Mouse (Mus musculus) embryonic fibroblast, embryonic 13.5 days (primary cell): ENCODE measurements around the gene Hikeshi. TPM values are rescaled to one million over a fixed set of nuclear protein-coding genes. Genes with fewer than 3 reads are reported as not detected.
A peak's percentile ranks its signal among the peaks of the same experiment; 100 is the strongest.

ENCODE experiments used
- H3K27ac ChIP-seq: 2 replicates; pipeline ENCODE4 v1.5.1; 2012; ENCODE audit warnings: low read length, control low read depth, inconsistent platforms; ENCODE audit not compliant: insufficient read depth
- H3K4me1 ChIP-seq: 2 replicates; pipeline ENCODE4 v1.6.1; 2011; ENCODE audit warnings: low read length; ENCODE audit not compliant: control insufficient read depth, insufficient read depth
- H3K4me3 ChIP-seq: 2 replicates; pipeline ENCODE4 v1.5.1; 2011; ENCODE audit warnings: mild to moderate bottlenecking, control low read depth, low read length; ENCODE audit not compliant: insufficient read depth
- CTCF ChIP-seq: IDR thresholded peaks from 2 replicates; pipeline ENCODE4 v1.5.1; 2011; ENCODE audit warnings: mild to moderate bottlenecking, control low read depth, low read length, moderate library complexity, borderline replicate concordance; ENCODE audit not compliant: insufficient read depth
- POLR2A ChIP-seq: IDR thresholded peaks from 2 replicates; pipeline ENCODE4 v1.6.1; 2011; ENCODE audit warnings: low read depth, mild to moderate bottlenecking, control low read depth, low read length, moderate library complexity
- polyA plus RNA-seq: library from polyadenylated mRNA; stranded (reverse); fragments of >200 nt; gene quantifications from 2 replicates; pipeline ENCODE4 v1.2.4, GENCODE M21; 2011; ENCODE audit warnings: low read depth; ENCODE audit not compliant: missing spikeins, insufficient read length

Hikeshi gene
- polyA plus RNA-seq, 1 experiment = 72.5 TPM

- peaks cover 2% of the 10 kb centered on the region; the same call in 1 of the 2 replicates for H3K4me1 ChIP-seq
- no peak overlapping the region for H3K4me3 ChIP-seq
- no peak overlapping the region for H3K27ac ChIP-seq
- TF ChIP-seq CTCF (no peak), POLR2A (no peak)
These were observed 27.4 kb downstream of the Hikeshi start for GRCm38 (mm10) chr7:89913432-89914158.

GRCm38 (mm10) chr7:89912356-89912755, 28.6 kb downstream of the Hikeshi start:
- TF ChIP-seq POLR2A (no peak), CTCF (no peak)
- Histone ChIP-seq H3K4me3 (no peak overlapping the region), H3K27ac (no peak overlapping the region), H3K4me1 (peaks cover 2% of the 10 kb centered on the region; the same call in 1 of the 2 replicates)

GRCm38 (mm10) chr7:89909711-89910110, 31.3 kb downstream of the Hikeshi start:
- TF ChIP-seq CTCF (no peak), POLR2A (no peak)
- no peak overlapping the region for H3K4me3 ChIP-seq
- H3K27ac ChIP-seq = no peak overlapping the region
- H3K4me1 ChIP-seq = no peaks in the 10 kb centered on the region

GRCm38 (mm10) chr7:89908899-89909621, 31.9 kb downstream of the Hikeshi start:
- TF ChIP-seq POLR2A (no peak), CTCF (no peak)
- Histone ChIP-seq H3K4me3 (no peak overlapping the region), H3K4me1 (no peaks in the 10 kb centered on the region), H3K27ac (no peak overlapping the region)

- Histone ChIP-seq H3K27ac (no peak overlapping the region), H3K4me1 (no peaks in the 10 kb centered on the region), H3K4me3 (no peak overlapping the region)
- TF ChIP-seq POLR2A (no peak), CTCF (no peak)
These were observed 32.6 kb downstream of the Hikeshi start for GRCm38 (mm10) chr7:89908421-89908820.

GRCm38 (mm10) chr7:89907950-89908349, 33.1 kb downstream of the Hikeshi start:
- Histone ChIP-seq H3K27ac (no peak overlapping the region), H3K4me3 (no peak overlapping the region), H3K4me1 (no peaks in the 10 kb centered on the region)
- TF ChIP-seq POLR2A = no peak
- peak; percentile 21; the same call in 1 of the 2 replicates for TF ChIP-seq CTCF

GRCm38 (mm10) chr7:89903442-89904343, 37.3 kb downstream of the Hikeshi start, which contains the start of gene Ccdc81:
Gene Ccdc81, minus strand, starts transcription at chr7:89903629.
- no peak within 1 kb of the TSS for H3K27ac ChIP-seq
- TF ChIP-seq POLR2A = no peak
- TF ChIP-seq CTCF = no peak
- peaks cover 5% of the 10 kb centered on the region; the same call in 1 of the 2 replicates for H3K4me1 ChIP-seq
- no peak within 1 kb of the TSS for H3K4me3 ChIP-seq

- H3K4me3 ChIP-seq = no peak overlapping the region
- no peak overlapping the region for H3K27ac ChIP-seq
These were observed 38.0 kb downstream of the Hikeshi start for GRCm38 (mm10) chr7:89903007-89903406.

GRCm38 (mm10) chr7:89891856-89892255, 49.1 kb downstream of the Hikeshi start:
- no peak overlapping the region for H3K27ac ChIP-seq
- TF ChIP-seq POLR2A = no peak
- TF ChIP-seq CTCF = no peak
- no peaks in the 10 kb centered on the region for H3K4me1 ChIP-seq
- H3K4me3 ChIP-seq = no peak overlapping the region

More at GRCm38 (mm10) chr7:89903007-89903406, 38.0 kb downstream of the Hikeshi start:
- H3K4me1 ChIP-seq = peaks cover 5% of the 10 kb centered on the region; the same call in 1 of the 2 replicates
- TF ChIP-seq POLR2A = no peak
- no peak for TF ChIP-seq CTCF
